Mouse (Mus musculus): ENCODE results near the gene Prelp.
"Not testable (repeated sequence)": the region's sequence is repeated elsewhere in the genome, so short reads cannot be mapped to it uniquely, and the experiment has no call there.

Prelp gene

GRCm38 (mm10) chr1:133921304-133921751 is at the start of gene Prelp:
Gene Prelp, minus strand, starts transcription at chr1:133921414.
- in situ Hi-C loops (cut with MseI, MboI), result no loop called here

GRCm38 (mm10) chr1:133969427-133969826 is 48.2 kb upstream of the Prelp start:
- in situ Hi-C loops (cut with MseI, MboI), result no loop called here

GRCm38 (mm10) chr1:133968788-133969325 is 47.6 kb upstream of the Prelp start:
- in situ Hi-C loops (cut with MseI, MboI), result no loop called here

- in situ Hi-C loops (cut with MseI, MboI), result no loop called here
Observed at GRCm38 (mm10) chr1:133967481-133968017, 46.3 kb upstream of the Prelp start.

- in situ Hi-C loops (cut with MseI, MboI), result no loop called here
Observed at GRCm38 (mm10) chr1:133966044-133966443, 44.8 kb upstream of the Prelp start.

- in situ Hi-C loops (cut with MseI, MboI), result no loop called here
Observed at GRCm38 (mm10) chr1:133965298-133965697, 44.1 kb upstream of the Prelp start.

- in situ Hi-C loops (cut with MseI, MboI), result no loop called here
Observed at GRCm38 (mm10) chr1:133964742-133965141, 43.5 kb upstream of the Prelp start.

GRCm38 (mm10) chr1:133963578-133963977 is 42.4 kb upstream of the Prelp start:
- in situ Hi-C loops (cut with MseI, MboI), result not testable (repeated sequence)

- in situ Hi-C loops (cut with MseI, MboI), result not testable (repeated sequence)
Observed at GRCm38 (mm10) chr1:133963128-133963527, 41.9 kb upstream of the Prelp start.

- in situ Hi-C loops (cut with MseI, MboI), result no loop called here
Observed at GRCm38 (mm10) chr1:133961281-133962134, 40.3 kb upstream of the Prelp start.

- in situ Hi-C loops (cut with MseI, MboI), result no loop called here
Observed at GRCm38 (mm10) chr1:133959521-133959920, 38.3 kb upstream of the Prelp start.

GRCm38 (mm10) chr1:133954009-133954408 is 32.8 kb upstream of the Prelp start:
- in situ Hi-C loops (cut with MseI, MboI), result no loop called here

GRCm38 (mm10) chr1:133953261-133953742 is 32.1 kb upstream of the Prelp start:
- in situ Hi-C loops (cut with MseI, MboI), result no loop called here

GRCm38 (mm10) chr1:133951598-133951997 is 30.4 kb upstream of the Prelp start:
- in situ Hi-C loops (cut with MseI, MboI), result no loop called here

- in situ Hi-C loops (cut with MseI, MboI), result no loop called here
Observed at GRCm38 (mm10) chr1:133950061-133950782, 29.0 kb upstream of the Prelp start.

GRCm38 (mm10) chr1:133945106-133945505 is 23.9 kb upstream of the Prelp start:
- in situ Hi-C loops (cut with MseI, MboI), result no loop called here

- in situ Hi-C loops (cut with MseI, MboI), result no loop called here
Observed at GRCm38 (mm10) chr1:133941904-133942303, 20.7 kb upstream of the Prelp start.

- in situ Hi-C loops (cut with MseI, MboI), result no loop called here
Observed at GRCm38 (mm10) chr1:133941158-133941860, 20.1 kb upstream of the Prelp start.

- in situ Hi-C loops (cut with MseI, MboI), result no loop called here
Observed at GRCm38 (mm10) chr1:133940481-133941092, 19.4 kb upstream of the Prelp start.

GRCm38 (mm10) chr1:133939708-133940107 is 18.5 kb upstream of the Prelp start:
- in situ Hi-C loops (cut with MseI, MboI), result no loop called here

- in situ Hi-C loops (cut with MseI, MboI), result no loop called here
Observed at GRCm38 (mm10) chr1:133936169-133936568, 15.0 kb upstream of the Prelp start.

All from mouse trophoblast stem cell (cell line).